Mouse (Mus musculus) large intestine, adult 2 months (tissue): Measurements from ENCODE around the gene Wnt4. TPM values are rescaled to one million over a fixed set of nuclear protein-coding genes. Genes with fewer than 3 reads are reported as not detected.

Source experiments
- DNase-seq: peaks from one replicate; pipeline ENCODE4 v3.0.0-alpha.2; 2012; ENCODE audit warnings: low read depth, low spot score
- WGBS: fragments of 180-500 bp; shearing (Covaris S2); methylation state at CpG from one replicate; pipeline ENCODE4 v1.1.7; 2018; 5-methylcytosine and 5-hydroxymethylcytosine counted together
- polyA plus RNA-seq: library from polyadenylated mRNA; depleted of rRNA; stranded (reverse); fragments of >200 nt; gene quantifications from 2 replicates; pipeline ENCODE4 v1.2.3, GENCODE M21; 2012

The Wnt4 gene
- polyA plus RNA-seq, 1 experiment = 3.5 TPM

DNA sequence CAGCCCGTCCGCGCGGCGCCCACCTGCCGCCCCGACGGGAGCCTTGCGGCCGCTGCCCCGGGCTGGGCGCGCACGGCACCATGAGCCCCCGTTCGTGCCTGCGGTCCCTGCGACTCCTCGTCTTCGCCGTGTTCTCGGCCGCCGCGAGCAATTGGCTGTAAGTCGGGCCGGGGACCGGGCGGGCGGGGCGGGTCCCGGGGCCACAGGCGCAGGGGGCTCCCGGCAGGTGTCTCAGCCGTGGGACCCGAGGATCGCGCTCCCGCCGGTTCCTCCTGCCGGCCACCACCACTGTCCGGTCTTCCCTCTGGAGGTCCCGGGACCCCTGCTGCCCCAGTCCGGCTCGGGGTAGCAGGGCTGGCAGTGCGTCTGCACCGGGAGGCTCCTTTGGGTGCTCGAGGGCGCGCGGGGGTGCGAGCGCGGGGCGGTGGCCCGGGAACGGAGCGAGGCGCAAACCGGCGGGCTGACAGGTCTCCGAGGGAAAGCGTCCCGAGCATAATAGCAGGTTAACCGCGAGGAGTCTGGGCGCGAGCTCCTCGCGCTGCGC, 383 bp downstream of the Wnt4 start:
- 2% methylated on average over 71 of the region's 71 CpGs for WGBS
- no peak for DNase-seq

GRCm38 (mm10) chr4:137278144-137279040, 1.1 kb downstream of the Wnt4 start:
- 9% methylated on average over 22 of the region's 22 CpGs for WGBS
- no peak for DNase-seq

GRCm38 (mm10) chr4:137279346-137279745, 2.1 kb downstream of the Wnt4 start:
- DNase-seq = no peak
- 25% methylated on average over 5 of the region's 5 CpGs for WGBS

- no peak for DNase-seq
- WGBS = 76% methylated on average over 3 of the region's 3 CpGs
Measured at GRCm38 (mm10) chr4:137281273-137281672, 4.0 kb downstream of the Wnt4 start.

DNA sequence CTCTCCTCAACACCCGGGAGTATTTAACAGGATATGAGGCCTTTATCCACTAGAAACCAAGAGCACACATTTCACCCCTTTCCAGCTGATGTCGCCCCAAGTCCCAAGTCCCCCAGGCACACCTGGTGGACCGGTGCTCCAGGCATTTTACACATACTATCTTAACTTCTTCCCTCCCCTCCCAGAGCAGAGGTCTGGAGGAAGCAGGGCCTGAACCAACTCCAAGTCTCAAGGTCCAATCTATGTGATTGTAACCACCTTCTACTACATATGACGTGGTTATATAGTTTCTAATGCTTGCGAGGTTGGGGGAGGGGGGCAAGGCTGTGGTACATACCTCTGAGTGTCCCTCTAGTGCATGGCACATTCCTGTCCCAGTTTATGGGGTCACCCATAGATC, 4.8 kb downstream of the Wnt4 start:
- 53% methylated on average over 5 of the region's 5 CpGs for WGBS

GRCm38 (mm10) chr4:137282584-137283406, 5.5 kb downstream of the Wnt4 start:
- WGBS = 17% methylated on average over 17 of the region's 17 CpGs
- no peak for DNase-seq

More for the DNA sequence above, 4.8 kb downstream of the Wnt4 start:
- DNase-seq = no peak

DNA sequence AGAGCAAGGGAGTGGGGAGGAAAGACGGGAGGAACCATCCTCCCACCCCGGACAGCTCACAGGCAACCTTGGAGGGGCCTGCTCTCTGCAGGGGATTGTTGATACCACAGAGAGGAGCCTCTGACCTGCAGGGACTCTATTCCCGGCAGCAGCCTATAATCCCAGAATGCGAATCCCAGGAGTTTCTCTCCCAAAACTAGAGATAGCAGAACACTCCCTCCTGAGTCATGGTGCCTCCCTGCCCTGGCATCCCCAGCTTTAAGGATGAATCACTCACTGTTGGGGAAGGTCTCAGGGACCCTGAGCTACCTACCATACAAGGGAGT, 6.1 kb downstream of the Wnt4 start:
- 14% methylated on average over 4 of the region's 4 CpGs for WGBS
- DNase-seq = no peak

DNA sequence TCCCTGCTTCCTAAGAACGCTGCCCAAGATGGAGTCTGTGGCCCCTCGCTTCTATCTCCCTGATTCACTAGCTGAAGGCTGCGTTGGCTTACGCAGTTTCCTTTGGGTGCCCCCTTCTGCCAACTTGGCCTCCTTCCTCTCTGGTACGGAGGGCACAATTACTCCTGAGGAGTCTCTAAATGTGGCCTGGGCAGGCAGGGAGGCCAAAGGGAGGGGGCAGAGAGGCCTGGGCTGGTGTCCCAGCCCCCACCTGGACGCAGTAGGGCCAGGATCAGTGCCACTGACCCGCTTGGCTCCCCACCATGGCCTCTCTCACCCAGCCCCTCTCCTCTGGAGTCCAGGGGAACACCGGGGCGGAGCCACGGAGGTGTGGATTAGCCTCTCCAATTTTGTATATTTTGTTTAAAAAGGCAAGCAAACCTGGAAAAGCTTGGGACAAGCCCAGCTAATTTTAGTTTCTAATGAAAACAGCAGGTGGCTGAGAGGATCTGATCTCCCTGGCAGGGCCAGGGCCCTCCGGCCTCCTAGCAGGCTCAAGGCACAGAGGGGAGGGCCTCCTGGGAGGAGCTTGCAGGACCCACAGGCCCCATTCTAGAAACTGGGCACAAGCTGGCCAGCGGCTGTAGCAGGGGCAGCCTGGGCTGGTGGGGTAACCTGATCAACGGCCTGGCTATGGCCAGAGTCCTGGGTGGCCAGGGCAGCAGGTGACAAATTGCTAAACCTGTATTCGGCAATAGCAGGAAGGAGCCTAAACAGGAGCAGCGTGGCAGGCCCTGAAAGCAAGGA, 8.8 kb downstream of the Wnt4 start:
- no peak for DNase-seq
- 78% methylated on average over 15 of the region's 15 CpGs for WGBS

DNA sequence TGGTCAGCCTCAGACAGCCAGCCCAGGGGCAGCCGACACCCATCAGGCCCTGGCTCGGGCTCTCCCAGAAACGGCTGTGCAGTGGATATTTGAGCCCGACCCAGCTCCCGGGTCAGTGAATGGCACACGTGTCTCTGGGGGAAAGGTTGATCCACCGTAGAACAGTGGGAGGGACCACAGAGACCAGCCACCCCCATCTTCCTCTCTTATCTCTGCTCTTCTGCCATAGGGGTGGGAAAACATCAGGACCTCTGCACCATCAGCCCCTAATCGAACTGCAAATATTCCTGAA, 9.3 kb downstream of the Wnt4 start:
- DNase-seq = no peak
- WGBS = 37% methylated on average over 8 of the region's 8 CpGs

GRCm38 (mm10) chr4:137287206-137287605, 9.9 kb downstream of the Wnt4 start:
- no peak for DNase-seq
- 54% methylated on average over 13 of the region's 13 CpGs for WGBS

DNA sequence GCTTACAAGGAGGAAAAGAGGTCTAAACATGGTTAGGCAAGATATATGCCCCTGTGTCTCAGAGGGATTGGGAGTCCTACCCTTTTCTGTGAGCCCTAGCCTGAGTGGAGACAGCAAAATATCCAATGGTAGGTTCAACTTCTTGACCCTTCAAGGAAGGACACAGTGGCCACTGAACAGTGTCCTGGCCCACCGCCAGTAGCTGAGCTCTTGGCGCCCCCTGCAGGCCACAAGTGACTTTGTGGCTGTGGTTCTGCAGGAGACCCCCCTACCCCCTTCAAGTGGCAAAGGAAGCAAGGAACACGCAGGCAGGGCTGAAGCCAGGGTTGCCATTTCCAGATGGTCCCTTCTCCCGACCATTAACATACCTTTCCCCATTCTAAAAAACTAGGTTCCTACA, 10.5 kb downstream of the Wnt4 start:
- DNase-seq = no peak
- 9% methylated on average over 4 of the region's 4 CpGs for WGBS

DNA sequence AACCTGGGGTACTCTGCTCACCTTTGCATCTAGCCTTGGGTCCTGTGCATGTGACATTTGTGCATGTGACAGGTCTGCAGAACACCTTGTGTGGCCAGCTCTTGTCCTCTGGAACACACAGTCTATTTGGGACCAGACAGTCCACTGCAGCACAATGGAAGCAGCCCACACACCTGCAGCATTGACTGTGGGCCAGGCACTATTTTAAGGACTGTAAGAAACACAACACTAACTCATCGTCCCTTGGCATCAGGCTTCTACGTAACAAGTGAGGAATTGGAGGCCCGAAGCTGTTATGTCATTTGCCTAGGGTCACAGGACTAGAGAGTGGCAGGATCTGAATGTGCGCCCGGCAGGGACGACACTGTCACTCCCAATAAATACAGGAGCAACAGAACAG, 12.4 kb downstream of the Wnt4 start:
- no peak for DNase-seq
- 81% methylated on average over 6 of the region's 6 CpGs for WGBS

- DNase-seq = no peak
- 71% methylated on average over 3 of the region's 3 CpGs for WGBS
Measured at GRCm38 (mm10) chr4:137290250-137290649, 13.0 kb downstream of the Wnt4 start.

DNA sequence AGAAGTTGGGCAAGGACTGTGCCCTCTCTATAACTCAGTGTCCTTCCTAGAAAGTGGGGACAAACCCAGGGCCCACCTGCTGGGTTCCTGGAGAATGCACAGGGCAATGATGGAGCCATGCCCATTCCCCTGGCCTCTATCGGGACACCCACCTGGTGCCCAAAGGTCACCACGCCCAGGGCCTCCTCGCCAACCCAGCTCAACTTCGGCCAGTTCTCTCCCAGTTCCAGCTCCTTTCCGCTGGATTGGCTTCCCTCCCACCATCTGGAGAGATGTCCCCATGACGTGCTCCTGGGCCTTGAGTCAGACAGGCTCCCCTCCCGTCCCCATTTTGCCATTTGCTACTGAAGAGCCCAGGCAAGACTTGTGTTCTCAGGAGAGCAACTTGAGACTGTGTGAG, 15.3 kb downstream of the Wnt4 start:
- WGBS = 57% methylated on average over 7 of the region's 7 CpGs
- no peak for DNase-seq

- no peak for DNase-seq
- WGBS = 69% methylated on average over 7 of the region's 7 CpGs
Measured at GRCm38 (mm10) chr4:137294032-137294431, 16.7 kb downstream of the Wnt4 start.

- DNase-seq = no peak
Measured at GRCm38 (mm10) chr4:137294474-137294873, 17.2 kb downstream of the Wnt4 start.

DNA sequence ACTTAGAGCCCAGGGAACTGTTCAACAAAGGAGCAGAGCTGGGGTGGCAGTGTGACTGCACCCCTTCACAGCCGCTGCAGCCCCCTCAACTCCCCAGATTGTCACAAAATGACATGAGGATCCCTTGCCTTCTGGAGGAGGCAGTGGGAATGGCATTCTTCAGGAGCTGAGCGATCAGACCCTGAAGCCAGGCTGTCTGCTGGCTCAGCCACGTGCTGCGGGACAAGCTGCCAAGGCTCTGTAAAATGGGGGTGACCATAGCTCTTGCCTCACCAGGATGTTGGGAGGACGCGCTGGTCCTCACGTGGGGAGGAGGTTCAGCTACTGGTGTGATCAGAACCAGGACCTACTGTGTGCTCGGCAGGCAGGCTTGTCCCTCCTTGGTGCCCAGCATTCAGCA, 17.7 kb downstream of the Wnt4 start:
- DNase-seq = no peak
- WGBS = 84% methylated on average over 8 of the region's 8 CpGs

More at GRCm38 (mm10) chr4:137294474-137294873, 17.2 kb downstream of the Wnt4 start:
- 77% methylated on average over 5 of the region's 5 CpGs for WGBS

DNA sequence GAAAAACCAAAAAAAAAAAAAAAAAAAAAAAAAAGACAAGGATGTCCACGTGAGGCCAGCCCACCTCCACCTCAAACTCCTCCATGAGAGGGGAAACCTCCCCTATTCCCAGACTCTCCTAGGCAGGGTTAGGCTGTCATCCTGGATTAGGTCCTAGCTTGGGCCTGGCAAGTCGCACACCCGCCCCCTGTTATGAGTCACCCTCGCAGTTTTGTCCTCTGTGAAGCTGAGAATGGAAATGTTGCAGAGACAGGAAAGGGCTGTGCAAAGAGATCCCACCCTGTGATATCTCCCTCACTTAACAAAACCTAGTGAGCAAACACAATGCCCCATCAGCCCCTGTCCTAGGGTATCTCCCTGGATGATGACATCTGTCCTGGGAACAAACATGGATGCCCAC, 20.3 kb downstream of the Wnt4 start:
- DNase-seq = no peak
- WGBS = 62% methylated on average over 4 of the region's 4 CpGs

GRCm38 (mm10) chr4:137298406-137298805, 21.1 kb downstream of the Wnt4 start:
- WGBS = 77% methylated on average over 8 of the region's 8 CpGs
- DNase-seq = no peak

- WGBS = 93% methylated on average over 13 of the region's 13 CpGs
- no peak for DNase-seq
Measured at GRCm38 (mm10) chr4:137300227-137300626, 22.9 kb downstream of the Wnt4 start.
